Mouse (Mus musculus): Measurements from ENCODE around the gene C1qtnf7. TPM values are rescaled to one million over a fixed set of nuclear protein-coding genes. Genes with fewer than 3 reads are reported as not detected.
A peak's percentile ranks its signal among the peaks of the same experiment; 100 is the strongest.

C1qtnf7 gene
- polyA plus RNA-seq (2015; fragmentation: Nextera tagmentation; extraction: Ambion mirVana) = 1.3 and 1.7 TPM in 2 replicates

DNA sequence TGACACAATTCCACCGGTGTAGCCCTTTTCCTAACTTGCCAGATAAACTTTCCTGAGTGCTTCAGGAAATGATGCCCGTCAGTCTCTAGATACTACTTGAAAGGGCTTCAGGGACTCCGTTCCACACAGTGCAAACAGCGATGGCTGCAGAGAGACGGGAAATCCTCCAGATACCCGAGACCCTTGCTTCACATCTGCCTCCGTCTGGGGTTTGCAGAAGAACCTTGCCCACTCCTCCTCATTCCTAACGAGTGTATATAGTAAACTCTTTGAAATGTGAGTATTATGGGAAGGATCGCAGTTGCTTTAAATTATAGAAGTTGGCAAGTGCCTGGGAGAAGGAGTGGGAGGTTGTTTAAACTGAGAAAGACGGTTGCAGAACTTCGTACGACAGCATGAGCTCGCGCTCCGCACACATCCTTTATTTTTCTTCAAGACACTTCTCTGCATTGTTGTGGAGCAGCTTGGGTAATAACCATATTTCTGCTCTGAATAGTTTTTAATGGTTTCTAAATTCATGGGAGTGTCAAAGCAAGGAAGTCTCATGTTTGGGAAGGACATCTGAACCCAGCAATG is at the start of gene C1qtnf7:
TSS of gene C1qtnf7 (plus strand) at position 138 of the 576 bp plus-strand sequence.
- no peaks in the 10 kb centered on the region for H3K27me3 ChIP-seq
- no peak for ATAC-seq (ENCODE audit: low read depth)
- WGBS (ENCODE audit: insufficient replicate concordance) = 46% methylated on average over 15 of the region's 15 CpGs
- peak within 1 kb of the TSS; percentile 24; the same call in 1 of the 2 replicates for H3K4me2 ChIP-seq
- DNase-seq = no peak
- no peak within 1 kb of the TSS for H3K27ac ChIP-seq
- H3K9me3 ChIP-seq (replicated peaks) = no peaks in the 10 kb centered on the region
- H3K4me3 ChIP-seq (replicated peaks) = no peak within 1 kb of the TSS; the same call in 1 of the 2 replicates
- no peaks in the 10 kb centered on the region for H3K4me1 ChIP-seq (replicated peaks)
- H3K36me3 ChIP-seq = no peaks in the 10 kb centered on the region
- no peak within 1 kb of the TSS for H3K9ac ChIP-seq

DNA sequence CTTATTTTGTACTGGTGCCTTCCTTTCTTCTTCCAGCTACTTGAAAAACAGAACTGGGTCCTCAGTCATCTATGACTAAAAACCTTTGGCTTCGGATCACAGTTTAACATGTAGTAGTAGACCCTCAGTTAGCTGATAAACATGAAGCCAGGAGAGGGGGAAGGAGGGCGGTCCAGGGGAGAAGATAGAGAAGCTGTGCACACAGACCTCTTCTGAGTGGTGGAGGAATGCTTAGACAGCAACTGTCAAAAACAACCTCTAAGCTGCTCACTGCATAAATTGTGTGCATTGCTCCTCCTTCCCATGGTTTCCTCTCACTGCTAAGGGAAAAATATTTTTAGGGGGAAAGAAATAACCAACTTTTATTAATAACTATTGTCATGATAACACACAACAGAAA is 48.6 kb upstream of the C1qtnf7 start:
- no peak overlapping the region for H3K4me2 ChIP-seq
- no peaks in the 10 kb centered on the region for H3K4me1 ChIP-seq (replicated peaks)
- no peak overlapping the region for H3K27ac ChIP-seq
- H3K9me3 ChIP-seq (replicated peaks) = no peaks in the 10 kb centered on the region
- H3K4me3 ChIP-seq (replicated peaks) = no peak overlapping the region
- no peaks in the 10 kb centered on the region for H3K27me3 ChIP-seq
- ATAC-seq (ENCODE audit: low read depth) = no peak
- no peak for DNase-seq
- H3K9ac ChIP-seq = no peak overlapping the region
- no peaks in the 10 kb centered on the region for H3K36me3 ChIP-seq
- WGBS (ENCODE audit: insufficient replicate concordance) = 62% methylated on average over 2 of the region's 2 CpGs

DNA sequence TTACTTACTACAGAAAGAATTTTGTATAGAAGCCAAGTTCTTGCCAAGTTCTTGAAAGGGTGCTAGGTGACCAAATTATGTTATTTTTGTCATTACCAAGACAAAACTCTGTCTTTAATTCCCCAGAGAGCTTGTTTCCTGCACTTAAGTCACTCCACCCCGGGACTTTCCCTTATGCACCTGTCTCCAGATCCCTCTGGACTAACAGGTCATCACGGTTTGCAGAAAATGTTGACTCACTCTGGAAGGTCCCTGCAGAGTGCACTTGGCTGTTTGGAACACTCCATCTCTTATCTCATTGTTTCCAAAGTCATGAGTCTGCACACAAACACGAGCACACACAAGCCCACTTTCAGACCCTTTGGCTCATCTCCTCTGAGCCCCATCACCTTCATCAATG is 48.1 kb upstream of the C1qtnf7 start:
- Histone ChIP-seq H3K27ac (no peak overlapping the region), H3K4me2 (no peak overlapping the region), H3K36me3 (no peaks in the 10 kb centered on the region), H3K4me1 (replicated peaks) (no peaks in the 10 kb centered on the region), H3K9ac (no peak overlapping the region), H3K27me3 (no peaks in the 10 kb centered on the region), H3K4me3 (replicated peaks) (no peak overlapping the region), H3K9me3 (replicated peaks) (no peaks in the 10 kb centered on the region)
- 43% methylated on average over 3 of the region's 3 CpGs for WGBS (ENCODE audit: insufficient replicate concordance)
- no peak for ATAC-seq (ENCODE audit: low read depth)
- no peak for DNase-seq

DNA sequence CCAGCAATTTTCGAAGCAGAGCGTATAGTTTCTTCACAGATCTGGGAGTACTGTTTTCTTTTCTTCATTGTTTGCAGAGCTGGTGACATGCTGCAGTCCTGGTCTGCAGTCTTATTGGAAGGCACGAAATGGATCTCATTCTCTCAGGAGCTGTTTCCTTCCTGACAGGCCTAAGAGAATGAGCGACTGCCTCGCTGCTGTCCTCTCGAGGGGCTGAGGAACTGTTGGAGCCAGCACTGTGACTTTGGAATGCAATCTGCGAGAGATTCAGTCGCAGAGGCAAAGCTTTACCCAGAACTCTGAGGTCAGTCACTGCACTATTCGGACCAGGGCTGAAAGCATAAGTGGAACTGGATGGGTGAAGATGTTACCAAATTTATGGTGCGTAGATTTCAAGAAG is 46.4 kb upstream of the C1qtnf7 start:
- WGBS (ENCODE audit: insufficient replicate concordance) = 49% methylated on average over 10 of the region's 10 CpGs
- Histone ChIP-seq H3K36me3 (no peaks in the 10 kb centered on the region), H3K4me1 (replicated peaks) (no peaks in the 10 kb centered on the region), H3K4me2 (no peak overlapping the region), H3K9me3 (replicated peaks) (no peaks in the 10 kb centered on the region), H3K9ac (no peak overlapping the region), H3K4me3 (replicated peaks) (no peak overlapping the region), H3K27ac (no peak overlapping the region), H3K27me3 (no peaks in the 10 kb centered on the region)
- ATAC-seq (ENCODE audit: low read depth) (no peak), DNase-seq (no peak)

DNA sequence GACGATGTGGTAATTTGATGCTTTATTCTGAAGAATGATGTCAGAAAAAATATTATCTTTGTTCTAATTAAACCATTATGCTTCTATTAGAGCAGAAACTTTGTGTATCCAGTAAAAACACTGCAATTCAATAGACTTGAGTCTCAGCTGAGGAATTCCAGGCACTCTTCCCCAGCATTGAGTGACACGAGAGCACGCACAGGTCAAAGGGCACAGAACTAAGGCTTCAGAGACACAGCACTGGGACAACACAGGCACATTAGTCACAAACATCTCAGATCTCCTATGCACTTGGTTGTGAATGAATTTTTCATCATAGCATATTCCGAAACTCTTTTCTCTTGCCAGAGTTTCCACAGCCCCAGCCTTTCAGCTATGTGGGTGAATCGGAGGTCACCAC is 37.4 kb upstream of the C1qtnf7 start:
- no peaks in the 10 kb centered on the region for H3K36me3 ChIP-seq
- DNase-seq (no peak), ATAC-seq (ENCODE audit: low read depth) (no peak)
- no peaks in the 10 kb centered on the region for H3K9me3 ChIP-seq (replicated peaks)
- H3K4me1 ChIP-seq (replicated peaks) = no peaks in the 10 kb centered on the region
- no peaks in the 10 kb centered on the region for H3K27me3 ChIP-seq
- no peak overlapping the region for H3K4me3 ChIP-seq (replicated peaks)
- WGBS (ENCODE audit: insufficient replicate concordance) = 71% methylated on average over 5 of the region's 5 CpGs
- no peak overlapping the region for H3K9ac ChIP-seq
- H3K4me2 ChIP-seq = no peak overlapping the region
- no peak overlapping the region for H3K27ac ChIP-seq

DNA sequence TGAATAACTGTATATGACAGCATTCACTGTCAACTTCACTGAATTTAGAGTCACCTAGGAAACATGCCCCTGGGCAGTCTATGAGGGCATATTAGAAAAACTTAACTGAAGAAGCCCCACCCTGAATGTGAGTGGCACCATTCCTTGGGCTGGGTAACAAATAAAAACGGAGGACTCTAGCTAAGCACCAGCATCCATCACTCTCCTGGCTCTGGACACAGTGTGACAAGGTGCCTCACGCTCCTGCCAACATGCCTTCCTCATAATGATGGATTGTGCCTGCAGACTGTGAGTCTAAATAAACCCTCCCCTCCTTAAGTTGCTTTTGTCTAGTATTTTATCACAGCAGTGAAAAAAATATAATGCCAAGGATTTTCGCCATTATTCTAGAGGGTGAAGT is 35.3 kb upstream of the C1qtnf7 start:
- Histone ChIP-seq H3K4me2 (no peak overlapping the region), H3K4me3 (replicated peaks) (no peak overlapping the region), H3K36me3 (no peaks in the 10 kb centered on the region), H3K4me1 (replicated peaks) (no peaks in the 10 kb centered on the region), H3K9ac (no peak overlapping the region), H3K27ac (no peak overlapping the region), H3K27me3 (no peaks in the 10 kb centered on the region), H3K9me3 (replicated peaks) (no peaks in the 10 kb centered on the region)
- ATAC-seq (ENCODE audit: low read depth) (no peak), DNase-seq (no peak)
- WGBS (ENCODE audit: insufficient replicate concordance) = 51% methylated on average over 3 of the region's 3 CpGs

DNA sequence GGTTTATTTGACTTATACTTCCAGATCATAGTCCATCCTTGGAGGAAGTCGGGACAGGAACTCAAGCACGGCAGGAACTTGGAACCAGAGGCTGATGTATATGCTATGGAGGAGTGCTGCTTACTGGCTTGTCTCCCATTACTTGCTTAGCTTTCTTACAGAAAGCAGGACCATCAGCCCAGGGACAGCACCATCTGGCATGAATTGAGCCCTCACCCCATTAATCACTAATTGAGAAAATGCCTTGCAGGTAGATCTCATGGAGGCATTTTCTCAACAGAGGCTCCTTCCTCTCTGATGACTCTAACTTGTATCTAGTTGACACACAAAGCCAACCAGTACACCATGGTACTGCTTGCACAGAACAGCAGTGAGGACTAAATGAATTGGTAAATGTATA is 34.6 kb upstream of the C1qtnf7 start:
- Histone ChIP-seq H3K9ac (no peak overlapping the region), H3K4me2 (no peak overlapping the region), H3K4me1 (replicated peaks) (no peaks in the 10 kb centered on the region), H3K9me3 (replicated peaks) (no peaks in the 10 kb centered on the region), H3K27ac (no peak overlapping the region), H3K36me3 (no peaks in the 10 kb centered on the region), H3K4me3 (replicated peaks) (no peak overlapping the region), H3K27me3 (no peaks in the 10 kb centered on the region)
- WGBS (ENCODE audit: insufficient replicate concordance) = 52% methylated on average over 2 of the region's 2 CpGs
- ATAC-seq (ENCODE audit: low read depth) = no peak
- no peak for DNase-seq

DNA sequence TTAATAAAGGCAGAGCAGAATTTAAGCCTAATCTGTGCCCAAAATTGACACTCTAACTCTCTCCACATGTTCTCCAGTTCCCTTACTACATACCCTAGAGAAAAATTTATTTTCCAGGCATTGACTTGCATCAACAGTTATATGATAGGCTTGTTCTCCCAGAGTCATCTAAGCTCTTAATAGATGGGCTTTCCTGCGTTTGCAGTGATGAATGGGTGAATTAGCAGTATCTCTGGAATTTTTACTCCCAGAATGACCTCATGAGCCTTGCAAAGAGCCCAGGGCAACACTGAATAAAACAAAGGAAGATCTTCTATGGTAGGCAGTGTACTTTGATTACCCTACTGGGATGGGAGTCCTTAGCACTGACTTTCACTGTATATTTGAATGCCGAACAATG is 33.5 kb upstream of the C1qtnf7 start:
- ATAC-seq (ENCODE audit: low read depth) (no peak), DNase-seq (no peak)
- H3K36me3 ChIP-seq = no peaks in the 10 kb centered on the region
- H3K27ac ChIP-seq = no peak overlapping the region
- H3K9me3 ChIP-seq (replicated peaks) = no peaks in the 10 kb centered on the region
- no peak overlapping the region for H3K4me3 ChIP-seq (replicated peaks)
- no peaks in the 10 kb centered on the region for H3K27me3 ChIP-seq
- no peaks in the 10 kb centered on the region for H3K4me1 ChIP-seq (replicated peaks)
- no peak overlapping the region for H3K4me2 ChIP-seq
- WGBS (ENCODE audit: insufficient replicate concordance) = 62% methylated on average over 2 of the region's 2 CpGs
- H3K9ac ChIP-seq = no peak overlapping the region

DNA sequence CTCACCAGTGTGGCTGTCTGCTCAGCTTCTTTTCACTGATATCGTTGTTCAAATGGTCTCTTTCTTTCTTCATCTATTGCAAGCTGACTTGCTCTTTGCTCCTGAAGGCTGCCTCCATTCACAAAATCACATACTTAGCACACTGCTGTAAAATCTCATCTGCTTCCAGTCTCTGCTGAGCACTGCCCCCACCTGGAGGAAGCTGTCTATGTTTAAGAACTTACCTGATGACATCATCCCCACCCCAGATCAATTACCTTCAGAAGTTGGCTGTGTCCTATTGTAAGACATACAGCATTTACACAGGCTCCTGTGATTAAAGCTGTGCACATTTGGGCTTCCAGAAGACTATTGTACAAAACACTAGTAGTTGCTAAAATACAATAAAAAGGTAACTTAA is 13.5 kb upstream of the C1qtnf7 start:
- H3K9ac ChIP-seq = no peak overlapping the region
- DNase-seq (no peak), ATAC-seq (ENCODE audit: low read depth) (no peak)
- no peak overlapping the region for H3K4me3 ChIP-seq (replicated peaks)
- no peak overlapping the region for H3K27ac ChIP-seq
- 65% methylated on average over 1 of the region's 1 CpGs for WGBS (ENCODE audit: insufficient replicate concordance)
- H3K4me1 ChIP-seq (replicated peaks) = no peaks in the 10 kb centered on the region
- H3K36me3 ChIP-seq = no peaks in the 10 kb centered on the region
- H3K4me2 ChIP-seq = no peak overlapping the region
- no peaks in the 10 kb centered on the region for H3K27me3 ChIP-seq
- H3K9me3 ChIP-seq (replicated peaks) = no peaks in the 10 kb centered on the region

DNA sequence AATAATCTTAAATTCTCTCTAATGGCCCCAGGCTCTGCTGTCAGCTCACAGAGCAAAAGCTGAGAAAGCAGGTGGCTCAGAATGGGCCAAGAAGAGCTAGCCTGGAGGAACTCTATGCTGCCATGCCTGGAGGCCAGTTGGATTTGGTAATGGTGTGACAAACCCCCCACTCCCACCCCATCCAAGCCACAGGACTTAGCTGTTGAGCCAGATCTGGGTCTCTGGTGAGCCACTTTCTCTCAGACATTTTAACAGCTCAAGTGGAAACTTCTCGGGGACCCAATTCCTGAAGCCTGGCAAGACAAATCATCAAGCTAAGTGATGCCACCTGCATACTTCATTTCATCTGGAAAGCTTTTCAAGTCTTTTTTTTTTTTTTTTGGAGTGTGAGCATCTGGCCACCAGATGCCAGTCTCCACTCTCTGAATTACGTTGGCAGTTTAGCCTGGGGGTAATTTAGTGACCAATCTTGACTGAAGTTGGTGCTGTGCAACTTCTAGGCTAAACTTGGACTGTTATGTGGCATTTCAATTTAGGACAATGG is 11.0 kb upstream of the C1qtnf7 start:
- 63% methylated on average over 2 of the region's 2 CpGs for WGBS (ENCODE audit: insufficient replicate concordance)
- H3K4me1 ChIP-seq (replicated peaks) = no peaks in the 10 kb centered on the region
- no peak for ATAC-seq (ENCODE audit: low read depth)

DNA sequence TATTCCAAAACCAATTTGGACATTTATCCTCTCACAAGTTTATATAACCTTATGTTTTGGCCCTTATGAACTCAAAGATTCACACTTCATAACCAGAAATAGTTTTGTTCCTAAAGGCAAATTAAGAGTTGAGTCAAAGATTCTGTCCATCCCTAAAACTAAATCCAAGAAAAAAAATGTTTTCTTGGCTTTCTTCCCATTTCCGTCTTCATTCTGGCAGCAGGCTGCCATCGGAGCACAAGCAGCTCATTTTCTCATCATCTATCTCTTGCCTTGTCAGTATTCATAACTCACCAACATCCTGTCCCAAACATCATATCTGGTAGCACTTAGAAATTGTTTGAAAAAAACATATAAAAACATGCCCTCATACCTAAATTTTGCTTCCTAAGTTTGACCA is 6.9 kb upstream of the C1qtnf7 start:
- 51% methylated on average over 2 of the region's 2 CpGs for WGBS (ENCODE audit: insufficient replicate concordance)
- H3K27ac ChIP-seq = no peak overlapping the region
- H3K4me1 ChIP-seq (replicated peaks) = no peaks in the 10 kb centered on the region
- H3K4me3 ChIP-seq (replicated peaks) = no peak overlapping the region
- no peak overlapping the region for H3K9ac ChIP-seq
- DNase-seq = no peak
- no peak for ATAC-seq (ENCODE audit: low read depth)
- H3K27me3 ChIP-seq = no peaks in the 10 kb centered on the region
- no peaks in the 10 kb centered on the region for H3K9me3 ChIP-seq (replicated peaks)
- no peak overlapping the region for H3K4me2 ChIP-seq
- H3K36me3 ChIP-seq = no peaks in the 10 kb centered on the region

More for the DNA sequence above, 11.0 kb upstream of the C1qtnf7 start:
- H3K36me3 ChIP-seq = no peaks in the 10 kb centered on the region
- H3K27ac ChIP-seq = no peak overlapping the region
- no peak overlapping the region for H3K4me2 ChIP-seq
- no peak for DNase-seq
- no peaks in the 10 kb centered on the region for H3K27me3 ChIP-seq
- no peak overlapping the region for H3K4me3 ChIP-seq (replicated peaks)
- no peak overlapping the region for H3K9ac ChIP-seq
- H3K9me3 ChIP-seq (replicated peaks) = no peaks in the 10 kb centered on the region

DNA sequence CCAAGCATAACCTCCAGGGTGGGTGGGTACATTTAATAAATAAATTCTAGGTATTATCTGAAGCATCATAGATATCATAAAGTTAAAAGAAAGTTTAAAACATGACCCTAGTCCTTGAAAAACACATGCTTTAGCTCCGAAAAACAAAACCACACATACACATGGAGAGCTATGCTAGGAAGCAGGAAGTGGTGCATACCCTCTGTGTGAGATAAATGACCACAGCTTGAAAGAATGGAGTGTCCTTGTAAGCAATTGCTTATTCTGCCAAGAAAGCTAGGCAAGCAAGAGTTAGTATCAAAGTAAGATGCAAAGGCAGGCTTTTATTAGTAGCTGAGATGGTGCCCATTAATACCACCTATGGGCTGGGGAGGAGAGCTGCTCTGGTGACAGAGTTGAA is 6.4 kb upstream of the C1qtnf7 start:
- H3K4me1 ChIP-seq (replicated peaks) = no peaks in the 10 kb centered on the region
- no peaks in the 10 kb centered on the region for H3K9me3 ChIP-seq (replicated peaks)
- DNase-seq = no peak
- no peak overlapping the region for H3K4me3 ChIP-seq (replicated peaks)
- H3K4me2 ChIP-seq = no peak overlapping the region
- no peaks in the 10 kb centered on the region for H3K36me3 ChIP-seq
- H3K9ac ChIP-seq = no peak overlapping the region
- no peak for ATAC-seq (ENCODE audit: low read depth)
- 0% methylated on average over 1 of the region's 1 CpGs for WGBS (ENCODE audit: insufficient replicate concordance)
- H3K27ac ChIP-seq = no peak overlapping the region
- H3K27me3 ChIP-seq = no peaks in the 10 kb centered on the region
